Mouse (Mus musculus): ENCODE measurements around the gene Aox1. TPM values are rescaled to one million over a fixed set of nuclear protein-coding genes. Genes with fewer than 3 reads are reported as not detected.
"Not testable (repeated sequence)": the region's sequence is repeated elsewhere in the genome, so short reads cannot be mapped to it uniquely, and the experiment has no call there.

Aox1 gene
- total and polyA plus RNA-seq, 3 experiments, result 0.04 to 0.24 TPM; not detected in 1

DNA sequence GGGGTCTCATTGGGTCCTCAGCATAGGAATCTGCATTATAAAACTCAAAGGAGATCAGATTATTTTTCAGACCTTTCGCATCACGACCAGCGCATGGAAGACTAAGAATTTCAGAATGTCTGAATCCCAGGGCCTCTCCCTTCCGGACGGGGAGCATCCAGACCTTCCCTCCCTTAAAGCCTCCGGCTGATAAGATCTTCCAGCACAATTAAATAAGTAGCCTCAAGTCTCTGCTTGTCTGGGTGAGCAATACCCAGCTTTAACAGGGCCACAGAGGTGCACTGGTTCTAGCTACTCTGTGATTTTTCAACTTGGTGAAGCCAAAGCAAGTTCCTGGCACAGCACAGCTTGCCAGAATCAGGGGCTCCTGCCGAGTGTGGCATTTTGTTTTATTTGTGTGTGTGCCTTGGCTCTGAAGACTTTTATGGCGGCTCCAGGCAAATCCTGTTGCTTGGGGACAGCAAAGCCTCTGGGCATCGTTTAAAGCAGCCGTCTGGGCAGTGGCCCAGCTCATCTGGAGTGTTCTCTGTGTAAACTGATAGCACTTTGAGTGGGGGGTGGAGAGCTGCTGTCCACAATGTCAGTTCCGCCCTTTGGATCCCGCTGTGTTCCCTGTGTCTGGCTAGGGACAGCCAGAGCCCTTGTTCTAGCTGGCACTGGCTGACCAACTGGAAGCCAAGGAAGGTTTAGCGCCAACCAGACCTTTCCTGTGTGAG, 583 bp downstream of the Aox1 start:
- Histone ChIP-seq H3K9ac (ENCODE audit: control insufficient read depth, low read depth, low read length, poor library complexity, severe bottlenecking) (peak overlapping the region; percentile 60), H3K4me3 (ENCODE audit: control insufficient read depth in 1 of 2, insufficient read depth in 1 of 2, low read depth in 2 of 2, low read length in 2 of 2) (peak overlapping the region; percentile 46 to 60), H3K4me1 (ENCODE audit: control insufficient read depth in 1 of 2, insufficient read depth in 2 of 2, low read length in 2 of 2) (peaks cover 8 to 9% of the 10 kb centered on the region in 2 experiments), H3K27me3 (ENCODE audit: control insufficient read depth in 1 of 2, insufficient read depth in 2 of 2, low read length in 2 of 2) (no peaks in the 10 kb centered on the region), H3K79me2 (ENCODE audit: control insufficient read depth, insufficient read depth, low read length, poor library complexity) (no peaks in the 10 kb centered on the region), H3K36me3 (ENCODE audit: control insufficient read depth in 1 of 2, insufficient read depth in 2 of 2, low read length in 2 of 2) (peaks cover 0 to 18% of the 10 kb centered on the region in 2 experiments; a peak in 3 of 4 replicates), H3K27ac (ENCODE audit: control insufficient read depth, low read depth, low read length) (peak overlapping the region; percentile 55), H3K9me3 (replicated peaks; ENCODE audit: insufficient read depth, low read length) (no peaks in the 10 kb centered on the region)
- peak; percentile 67 for DNase-seq (ENCODE audit: low read depth, low spot score)
- TF ChIP-seq EP300 (IDR thresholded peaks at IDR 0.05; ENCODE audit: low read depth in 1 of 2, low read length in 2 of 2) (0 out of 4 replicates have a peak, but pooled peaks of 1 of the 2 experiments have one; percentile 11), SMC3 (IDR thresholded peaks at IDR 0.05; ENCODE audit: low read depth, low read length) (0 out of 2 replicates have a peak, but pooled peaks have one; percentile 7), ETS1 (IDR thresholded peaks at IDR 0.05; ENCODE audit: low read depth, low read length) (no peak)

DNA sequence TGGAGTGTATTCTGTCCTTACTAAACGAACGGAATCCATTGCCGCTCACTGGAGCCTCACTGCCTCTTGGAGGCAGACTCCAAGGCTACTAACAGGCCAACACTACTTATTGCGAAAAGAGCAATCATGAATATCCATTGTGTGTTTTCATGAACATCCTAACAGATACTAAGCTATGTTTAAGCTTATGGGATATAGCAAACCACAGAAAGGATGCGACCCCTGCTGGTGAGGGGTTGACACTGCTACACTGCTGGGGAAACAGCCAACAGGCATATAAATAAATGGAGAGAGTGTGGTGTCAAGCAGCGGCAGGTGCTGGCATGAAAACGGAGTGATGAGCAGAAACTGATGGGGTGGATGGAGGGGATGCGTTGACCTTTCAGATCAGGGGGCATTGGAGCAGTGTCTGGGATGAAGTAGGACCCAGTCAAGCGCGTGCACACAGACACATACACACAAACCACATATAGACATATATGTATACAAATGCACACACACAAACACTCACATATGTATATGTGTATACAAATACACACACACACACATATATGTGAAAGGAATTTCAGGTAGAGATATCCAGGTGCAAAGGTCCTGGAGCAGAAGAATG, 1.5 kb downstream of the Aox1 start:
- Histone ChIP-seq H3K79me2 (ENCODE audit: control insufficient read depth, insufficient read depth, low read length, poor library complexity) (no peaks in the 10 kb centered on the region), H3K36me3 (ENCODE audit: control insufficient read depth in 1 of 2, insufficient read depth in 2 of 2, low read length in 2 of 2) (peaks cover 0 to 18% of the 10 kb centered on the region in 2 experiments; a peak in 2 of 4 replicates), H3K9ac (ENCODE audit: control insufficient read depth, low read depth, low read length, poor library complexity, severe bottlenecking) (peak overlapping the region; percentile 60), H3K4me3 (ENCODE audit: control insufficient read depth in 1 of 2, insufficient read depth in 1 of 2, low read depth in 2 of 2, low read length in 2 of 2) (peak overlapping the region; percentile 46 to 60), H3K27ac (ENCODE audit: control insufficient read depth, low read depth, low read length) (peak overlapping the region; percentile 55), H3K4me1 (ENCODE audit: control insufficient read depth in 1 of 2, insufficient read depth in 2 of 2, low read length in 2 of 2) (peaks cover 8 to 9% of the 10 kb centered on the region in 2 experiments), H3K27me3 (ENCODE audit: control insufficient read depth in 1 of 2, insufficient read depth in 2 of 2, low read length in 2 of 2) (no peaks in the 10 kb centered on the region), H3K9me3 (replicated peaks; ENCODE audit: insufficient read depth, low read length) (no peaks in the 10 kb centered on the region)
- peak; percentile 91 for DNase-seq (ENCODE audit: low read depth, low spot score)
- peak; percentile 78 for TF ChIP-seq ZC3H11A (IDR thresholded peaks at IDR 0.05; ENCODE audit: low read depth, low read length)
- no peak for TF ChIP-seq MAFK (IDR thresholded peaks at IDR 0.05; ENCODE audit: borderline replicate concordance, low read depth, low read length)
- TF ChIP-seq RCOR1 (IDR thresholded peaks at IDR 0.05; ENCODE audit: low read depth, low read length), result no peak
- TF ChIP-seq ETS1 (IDR thresholded peaks at IDR 0.05; ENCODE audit: low read depth, low read length), result no peak
- no peak for TF ChIP-seq ZMIZ1 (IDR thresholded peaks at IDR 0.05; ENCODE audit: low read depth, low read length)
- TF ChIP-seq E2F4 (IDR thresholded peaks at IDR 0.05; ENCODE audit: borderline replicate concordance, low read depth, low read length), result no peak
- TF ChIP-seq TAL1 (IDR thresholded peaks at IDR 0.05; ENCODE audit: low read length), result no peak
- TF ChIP-seq ELF1 (IDR thresholded peaks at IDR 0.05; ENCODE audit: low read depth, low read length), result no peak
- peak; percentile 84 to 96 (median 93) for TF ChIP-seq CTCF (IDR thresholded peaks at IDR 0.05 in 2 of 3, conservative IDR thresholded peaks at IDR 0.05 in 1 of 3; ENCODE audit: control insufficient read depth in 1 of 3, insufficient read depth in 1 of 3, low read depth in 2 of 3, low read length in 3 of 3, poor library complexity in 1 of 3, severe bottlenecking in 1 of 3)
- TF ChIP-seq MAZ (IDR thresholded peaks at IDR 0.05; ENCODE audit: low read depth, low read length), result no peak
- TF ChIP-seq TCF12 (IDR thresholded peaks at IDR 0.05; ENCODE audit: low read depth, low read length), result no peak
- peak; percentile 92 for TF ChIP-seq RAD21 (IDR thresholded peaks at IDR 0.05; ENCODE audit: low read depth, low read length)
- TF ChIP-seq NELFE (IDR thresholded peaks at IDR 0.05; ENCODE audit: low read depth, low read length), result no peak
- TF ChIP-seq ZKSCAN1 (IDR thresholded peaks at IDR 0.05; ENCODE audit: low read depth, low read length), result no peak
- peak; percentile 97 for TF ChIP-seq SMC3 (IDR thresholded peaks at IDR 0.05; ENCODE audit: low read depth, low read length)

DNA sequence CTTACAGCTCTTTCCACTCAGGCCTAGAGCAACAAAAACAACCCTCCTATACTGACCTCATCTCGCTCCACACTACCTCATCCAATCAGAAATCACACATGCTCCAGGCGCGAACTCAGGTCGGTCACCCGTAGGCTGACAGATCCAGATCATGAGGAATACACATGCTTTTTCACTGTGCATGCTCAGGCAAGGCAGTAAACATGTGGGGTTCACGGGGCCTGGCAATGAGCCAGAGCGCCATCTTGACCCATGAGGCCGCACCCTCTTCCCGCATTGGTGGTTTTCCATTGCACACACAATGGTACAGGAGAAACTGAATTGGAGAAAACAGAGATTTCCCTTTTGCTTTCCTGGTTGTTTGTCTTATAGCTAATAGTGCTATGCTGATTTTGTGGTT, 7.6 kb downstream of the Aox1 start:
- not testable (repeated sequence) for H3K4me3 ChIP-seq (ENCODE audit: control insufficient read depth in 1 of 2, insufficient read depth in 1 of 2, low read depth in 2 of 2, low read length in 2 of 2); H3K9ac ChIP-seq (ENCODE audit: control insufficient read depth, low read depth, low read length, poor library complexity, severe bottlenecking); H3K27ac ChIP-seq (ENCODE audit: control insufficient read depth, low read depth, low read length); H3K4me1 ChIP-seq (ENCODE audit: control insufficient read depth in 1 of 2, insufficient read depth in 2 of 2, low read length in 2 of 2); H3K27me3 ChIP-seq (ENCODE audit: control insufficient read depth in 1 of 2, insufficient read depth in 2 of 2, low read length in 2 of 2); H3K9me3 ChIP-seq (replicated peaks; ENCODE audit: insufficient read depth, low read length); DNase-seq (ENCODE audit: low read depth, low spot score); H3K36me3 ChIP-seq (ENCODE audit: control insufficient read depth in 1 of 2, insufficient read depth in 2 of 2, low read length in 2 of 2); H3K79me2 ChIP-seq (ENCODE audit: control insufficient read depth, insufficient read depth, low read length, poor library complexity)
